Mouse (Mus musculus): Measurements from ENCODE around the gene Tmem26. TPM values are rescaled to one million over a fixed set of nuclear protein-coding genes. Genes with fewer than 3 reads are reported as not detected.
"Not testable (repeated sequence)": the region's sequence is repeated elsewhere in the genome, so short reads cannot be mapped to it uniquely, and the experiment has no call there.

The Tmem26 gene
- polyA plus RNA-seq, 1 experiment from 2014 or later: 3.3 TPM

GRCm38 (mm10) chr10:68735621-68736020, 12.2 kb downstream of the Tmem26 start:
- Histone ChIP-seq H3K27me3 (replicated peaks; ENCODE audit: control insufficient read depth, insufficient read depth, low read length) (no peaks in the 10 kb centered on the region), H3K4me2 (ENCODE audit: low read length) (no peak overlapping the region), H3K9me3 (ENCODE audit: control insufficient read depth, low read length) (no peaks in the 10 kb centered on the region), H3K9ac (replicated peaks; ENCODE audit: low read depth, low read length) (no peak overlapping the region), H3K4me3 (replicated peaks; ENCODE audit: low read length) (no peak overlapping the region), H3K27ac (ENCODE audit: low read length) (no peak overlapping the region), H3K36me3 (ENCODE audit: control insufficient read depth, insufficient read depth) (no peaks in the 10 kb centered on the region), H3K4me1 (replicated peaks; ENCODE audit: control insufficient read depth, insufficient read depth, low read length) (no peaks in the 10 kb centered on the region)
- WGBS: 89% methylated on average over 3 of the region's 3 CpGs
- no peak for ATAC-seq

- Histone ChIP-seq H3K9ac (replicated peaks; ENCODE audit: low read depth, low read length) (no peak overlapping the region), H3K4me3 (replicated peaks; ENCODE audit: low read length) (no peak overlapping the region), H3K27ac (ENCODE audit: low read length) (no peak overlapping the region), H3K9me3 (ENCODE audit: control insufficient read depth, low read length) (no peaks in the 10 kb centered on the region), H3K4me2 (ENCODE audit: low read length) (no peak overlapping the region), H3K4me1 (replicated peaks; ENCODE audit: control insufficient read depth, insufficient read depth, low read length) (no peaks in the 10 kb centered on the region), H3K36me3 (ENCODE audit: control insufficient read depth, insufficient read depth) (no peaks in the 10 kb centered on the region), H3K27me3 (replicated peaks; ENCODE audit: control insufficient read depth, insufficient read depth, low read length) (no peaks in the 10 kb centered on the region)
- ATAC-seq: no peak
- 77% methylated on average over 7 of the region's 7 CpGs for WGBS
These were observed 13.9 kb downstream of the Tmem26 start for GRCm38 (mm10) chr10:68737391-68737790.

- WGBS: 86% methylated on average over 1 of the region's 1 CpGs
- not testable (repeated sequence) for ATAC-seq; H3K4me3 ChIP-seq (replicated peaks; ENCODE audit: low read length); H3K27me3 ChIP-seq (replicated peaks; ENCODE audit: control insufficient read depth, insufficient read depth, low read length); H3K27ac ChIP-seq (ENCODE audit: low read length); H3K9ac ChIP-seq (replicated peaks; ENCODE audit: low read depth, low read length); H3K36me3 ChIP-seq (ENCODE audit: control insufficient read depth, insufficient read depth); H3K4me1 ChIP-seq (replicated peaks; ENCODE audit: control insufficient read depth, insufficient read depth, low read length); H3K9me3 ChIP-seq (ENCODE audit: control insufficient read depth, low read length); H3K4me2 ChIP-seq (ENCODE audit: low read length)
These were observed 15.5 kb downstream of the Tmem26 start for GRCm38 (mm10) chr10:68738981-68739380.

- Histone ChIP-seq H3K27me3 (replicated peaks; ENCODE audit: control insufficient read depth, insufficient read depth, low read length) (no peaks in the 10 kb centered on the region), H3K9me3 (ENCODE audit: control insufficient read depth, low read length) (no peaks in the 10 kb centered on the region), H3K9ac (replicated peaks; ENCODE audit: low read depth, low read length) (no peak overlapping the region), H3K4me1 (replicated peaks; ENCODE audit: control insufficient read depth, insufficient read depth, low read length) (no peaks in the 10 kb centered on the region), H3K36me3 (ENCODE audit: control insufficient read depth, insufficient read depth) (no peaks in the 10 kb centered on the region), H3K27ac (ENCODE audit: low read length) (no peak overlapping the region), H3K4me2 (ENCODE audit: low read length) (no peak overlapping the region), H3K4me3 (replicated peaks; ENCODE audit: low read length) (no peak overlapping the region)
- 48% methylated on average over 2 of the region's 2 CpGs for WGBS
- no peak for ATAC-seq
These were observed 16.8 kb downstream of the Tmem26 start for GRCm38 (mm10) chr10:68740251-68740650.

- no peaks in the 10 kb centered on the region for H3K9me3 ChIP-seq (ENCODE audit: control insufficient read depth, low read length)
These were observed 27.5 kb downstream of the Tmem26 start for GRCm38 (mm10) chr10:68750921-68751320.

GRCm38 (mm10) chr10:68759238-68759637, 35.8 kb downstream of the Tmem26 start:
- Histone ChIP-seq H3K36me3 (ENCODE audit: control insufficient read depth, insufficient read depth) (no peaks in the 10 kb centered on the region), H3K27ac (ENCODE audit: low read length) (no peak overlapping the region), H3K27me3 (replicated peaks; ENCODE audit: control insufficient read depth, insufficient read depth, low read length) (no peaks in the 10 kb centered on the region), H3K9ac (replicated peaks; ENCODE audit: low read depth, low read length) (no peak overlapping the region), H3K4me2 (ENCODE audit: low read length) (no peak overlapping the region), H3K4me3 (replicated peaks; ENCODE audit: low read length) (no peak overlapping the region), H3K4me1 (replicated peaks; ENCODE audit: control insufficient read depth, insufficient read depth, low read length) (no peaks in the 10 kb centered on the region), H3K9me3 (ENCODE audit: control insufficient read depth, low read length) (no peaks in the 10 kb centered on the region)
- no peak for ATAC-seq
- 47% methylated on average over 5 of the region's 5 CpGs for WGBS

More at GRCm38 (mm10) chr10:68750921-68751320, 27.5 kb downstream of the Tmem26 start:
- no peak overlapping the region for H3K27ac ChIP-seq (ENCODE audit: low read length)
- ATAC-seq: no peak
- H3K36me3 ChIP-seq (ENCODE audit: control insufficient read depth, insufficient read depth): no peaks in the 10 kb centered on the region
- H3K4me1 ChIP-seq (replicated peaks; ENCODE audit: control insufficient read depth, insufficient read depth, low read length): no peaks in the 10 kb centered on the region
- H3K4me3 ChIP-seq (replicated peaks; ENCODE audit: low read length): no peak overlapping the region
- H3K9ac ChIP-seq (replicated peaks; ENCODE audit: low read depth, low read length): no peak overlapping the region
- H3K4me2 ChIP-seq (ENCODE audit: low read length): no peak overlapping the region
- WGBS: 87% methylated on average over 7 of the region's 7 CpGs
- no peaks in the 10 kb centered on the region for H3K27me3 ChIP-seq (replicated peaks; ENCODE audit: control insufficient read depth, insufficient read depth, low read length)

GRCm38 (mm10) chr10:68759789-68760188, 36.3 kb downstream of the Tmem26 start:
- H3K4me3 ChIP-seq (replicated peaks; ENCODE audit: low read length): no peak overlapping the region
- 21% methylated on average over 7 of the region's 7 CpGs for WGBS
- H3K4me1 ChIP-seq (replicated peaks; ENCODE audit: control insufficient read depth, insufficient read depth, low read length): no peaks in the 10 kb centered on the region
- H3K27ac ChIP-seq (ENCODE audit: low read length): no peak overlapping the region
- H3K9me3 ChIP-seq (ENCODE audit: control insufficient read depth, low read length): no peaks in the 10 kb centered on the region
- ATAC-seq: no peak
- H3K27me3 ChIP-seq (replicated peaks; ENCODE audit: control insufficient read depth, insufficient read depth, low read length): no peaks in the 10 kb centered on the region
- H3K36me3 ChIP-seq (ENCODE audit: control insufficient read depth, insufficient read depth): no peaks in the 10 kb centered on the region
- no peak overlapping the region for H3K9ac ChIP-seq (replicated peaks; ENCODE audit: low read depth, low read length)
- H3K4me2 ChIP-seq (ENCODE audit: low read length): no peak overlapping the region

- no peak overlapping the region for H3K27ac ChIP-seq (ENCODE audit: low read length)
- 80% methylated on average over 9 of the region's 9 CpGs for WGBS
- no peaks in the 10 kb centered on the region for H3K9me3 ChIP-seq (ENCODE audit: control insufficient read depth, low read length)
- no peak overlapping the region for H3K4me2 ChIP-seq (ENCODE audit: low read length)
- no peak overlapping the region for H3K4me3 ChIP-seq (replicated peaks; ENCODE audit: low read length)
- no peaks in the 10 kb centered on the region for H3K36me3 ChIP-seq (ENCODE audit: control insufficient read depth, insufficient read depth)
- H3K27me3 ChIP-seq (replicated peaks; ENCODE audit: control insufficient read depth, insufficient read depth, low read length): no peaks in the 10 kb centered on the region
- H3K4me1 ChIP-seq (replicated peaks; ENCODE audit: control insufficient read depth, insufficient read depth, low read length): no peaks in the 10 kb centered on the region
- no peak for ATAC-seq
- H3K9ac ChIP-seq (replicated peaks; ENCODE audit: low read depth, low read length): no peak overlapping the region
These were observed 57.8 kb downstream of the Tmem26 start for GRCm38 (mm10) chr10:68781067-68781868.

GRCm38 (mm10) chr10:68782724-68783123, 59.3 kb downstream of the Tmem26 start:
- ATAC-seq: no peak
- no peaks in the 10 kb centered on the region for H3K36me3 ChIP-seq (ENCODE audit: control insufficient read depth, insufficient read depth)
- H3K4me1 ChIP-seq (replicated peaks; ENCODE audit: control insufficient read depth, insufficient read depth, low read length): no peaks in the 10 kb centered on the region
- H3K4me2 ChIP-seq (ENCODE audit: low read length): no peak overlapping the region
- H3K27me3 ChIP-seq (replicated peaks; ENCODE audit: control insufficient read depth, insufficient read depth, low read length): no peaks in the 10 kb centered on the region
- H3K9ac ChIP-seq (replicated peaks; ENCODE audit: low read depth, low read length): no peak overlapping the region
- no peak overlapping the region for H3K4me3 ChIP-seq (replicated peaks; ENCODE audit: low read length)
- H3K9me3 ChIP-seq (ENCODE audit: control insufficient read depth, low read length): no peaks in the 10 kb centered on the region
- 91% methylated on average over 6 of the region's 6 CpGs for WGBS
- no peak overlapping the region for H3K27ac ChIP-seq (ENCODE audit: low read length)

Measured in forebrain, embryonic 16.5 days (tissue).